8 mouse cellular contexts compared by ENCODE assay signal in genomic region chr9:100395711-100396110, GRCm38 (mm10).
A peak's percentile ranks its signal among the peaks of the same experiment; 100 is the strongest.
DNase-seq lines count a peak whose midpoint lies in the region; ATAC-seq and TF ChIP-seq lines count a peak whose summit lies in the region.

No protein-coding gene starts in this region.

- intact Hi-C loops in left cerebral cortex, postnatal 25 days (cut with DNase I) = loop anchor here (2.0 kb wide), 1 partner anchor 549 kb away; no protein-coding TSS in a partner anchor

- no peak for TF ChIP-seq POLR2A in thymus, adult 2 months (IDR thresholded peaks at IDR 0.05; ENCODE audit: control insufficient read depth, extremely low read depth, insufficient read depth, low read length, poor library complexity)

- no peaks in the 10 kb centered on the region for H3K27me3 ChIP-seq in kidney, embryonic 14.5 days (ENCODE audit: control insufficient read depth, insufficient read depth, low read length)
- no peaks in the 10 kb centered on the region for H3K27me3 ChIP-seq in embryonic facial prominence, embryonic 14.5 days (replicated peaks; ENCODE audit: control insufficient read depth, insufficient read depth, low read length)
- no peaks in the 10 kb centered on the region for H3K27me3 ChIP-seq in thymus, adult 2 months (ENCODE audit: control insufficient read depth, insufficient read depth, low read length)

- DNase-seq in kidney, adult 11 months = peak; percentile 24
- peak; percentile 82 for DNase-seq in adrenal gland, postnatal 25 days
- peak; percentile 68 for DNase-seq in embryonic facial prominence, embryonic 14.5 days (ENCODE audit: low spot score)
- DNase-seq in left cerebral cortex, postnatal 25 days (ENCODE audit: low spot score in 2 of 2) = peak; percentile 66 to 78
- peak; percentile 8 for DNase-seq in ovary, adult 18-20 months (ENCODE audit: low spot score)
- peak; percentile 79 for DNase-seq in thymus, adult 2 months

- no peaks in the 10 kb centered on the region for H3K4me1 ChIP-seq in kidney, embryonic 14.5 days (ENCODE audit: control insufficient read depth, insufficient read depth, low read length)
- H3K4me1 ChIP-seq in embryonic facial prominence, embryonic 14.5 days (ENCODE audit: control insufficient read depth, insufficient read depth, low read length) = no peaks in the 10 kb centered on the region
- H3K4me1 ChIP-seq in thymus, adult 2 months (replicated peaks; ENCODE audit: control insufficient read depth, insufficient read depth, low read length) = no peaks in the 10 kb centered on the region

- H3K9me3 ChIP-seq in kidney, embryonic 14.5 days (ENCODE audit: control insufficient read depth, low read length) = no peaks in the 10 kb centered on the region
- H3K9me3 ChIP-seq in embryonic facial prominence, embryonic 14.5 days (ENCODE audit: control insufficient read depth, low read length) = no peaks in the 10 kb centered on the region

- H3K9ac ChIP-seq in kidney, embryonic 14.5 days (ENCODE audit: low read depth, low read length) = no peak overlapping the region
- H3K9ac ChIP-seq in embryonic facial prominence, embryonic 14.5 days (ENCODE audit: low read depth, low read length) = no peak overlapping the region

- ATAC-seq in kidney, embryonic 14.5 days (ENCODE audit: low FRiP score, low TSS enrichment) = no peak
- no peak for ATAC-seq in embryonic facial prominence, embryonic 14.5 days (ENCODE audit: low read depth)
- peak; percentile 30 to 60; a peak in 1 of 4 replicates for ATAC-seq in hematopoietic stem cell, adult 5-6 weeks (replicated peaks in 1 of 2; ENCODE audit: insufficient read depth in 1 of 2, low FRiP score in 2 of 2, low TSS enrichment in 1 of 2, low read depth in 1 of 2, poor library complexity in 2 of 2, severe bottlenecking in 2 of 2)

- no peak overlapping the region for H3K4me3 ChIP-seq in kidney, embryonic 14.5 days (ENCODE audit: low read length)
- H3K4me3 ChIP-seq in embryonic facial prominence, embryonic 14.5 days (ENCODE audit: low read depth, low read length) = no peak overlapping the region
- H3K4me3 ChIP-seq in thymus, adult 2 months (ENCODE audit: control insufficient read depth, insufficient read depth, low read length) = no peak overlapping the region

- no peaks in the 10 kb centered on the region for H3K36me3 ChIP-seq in kidney, embryonic 14.5 days (ENCODE audit: control insufficient read depth, insufficient read depth, low read length)
- no peaks in the 10 kb centered on the region for H3K36me3 ChIP-seq in embryonic facial prominence, embryonic 14.5 days (ENCODE audit: control insufficient read depth, insufficient read depth, low read length)
- H3K36me3 ChIP-seq in thymus, adult 2 months (ENCODE audit: control insufficient read depth, insufficient read depth, low read length) = no peaks in the 10 kb centered on the region

- WGBS in kidney, embryonic 14.5 days = 7% methylated on average over 5 of the region's 5 CpGs
- 6% methylated on average over 5 of the region's 5 CpGs for WGBS in embryonic facial prominence, embryonic 14.5 days
- WGBS in thymus, adult 2 months = 2% methylated on average over 5 of the region's 5 CpGs

- no peak overlapping the region for H3K4me2 ChIP-seq in kidney, embryonic 14.5 days (replicated peaks; ENCODE audit: low read depth, low read length)
- no peak overlapping the region for H3K4me2 ChIP-seq in embryonic facial prominence, embryonic 14.5 days (ENCODE audit: low read depth, low read length)

- no peak overlapping the region for H3K27ac ChIP-seq in kidney, embryonic 14.5 days (ENCODE audit: low read depth, low read length)
- no peak overlapping the region for H3K27ac ChIP-seq in embryonic facial prominence, embryonic 14.5 days (replicated peaks; ENCODE audit: low read depth, low read length)
- H3K27ac ChIP-seq in thymus, adult 2 months (ENCODE audit: control insufficient read depth, insufficient read depth, low read length) = no peak overlapping the region

- TF ChIP-seq CTCF in thymus, adult 2 months (IDR thresholded peaks at IDR 0.05; ENCODE audit: borderline replicate concordance, control insufficient read depth, extremely low read depth, insufficient read depth, low read length, poor library complexity) = peak; percentile 81; the same call in 1 of the 2 replicates

Comparison
In these comparisons a context has a peak if more than half of its experiments do, and no peak if none do; other contexts are left out.
1. DNase-seq: peak in every context shown above with its lines; median percentile 82 in adrenal gland, postnatal 25 days; 79 in thymus, adult 2 months; 72 in left cerebral cortex, postnatal 25 days; 68 in embryonic facial prominence, embryonic 14.5 days; 24 in kidney, adult 11 months; 8 in ovary, adult 18-20 months.
2. ATAC-seq: peak in hematopoietic stem cell, adult 5-6 weeks (2 of 2); none in kidney, embryonic 14.5 days (single experiment) and embryonic facial prominence, embryonic 14.5 days (single experiment).